Mouse (Mus musculus) left cerebral cortex, adult 9 months (tissue): Measurements from ENCODE around the gene Adcy1.

Source experiments
- DNase-seq, 2 experiments: peaks; one replicate each; pipeline ENCODE4 v3.0.0; 2022; ENCODE audit warnings: low spot score in 2 of 2

Adcy1 gene

GRCm38 (mm10) chr11:7069762-7070161 lies 6.5 kb downstream of the Adcy1 start:
- DNase-seq = no peak

GRCm38 (mm10) chr11:7071617-7072016 lies 8.3 kb downstream of the Adcy1 start:
- DNase-seq = no peak

GRCm38 (mm10) chr11:7073556-7073955 lies 10.3 kb downstream of the Adcy1 start:
- no peak for DNase-seq

- no peak for DNase-seq
Observed at GRCm38 (mm10) chr11:7076510-7076909, 13.2 kb downstream of the Adcy1 start.

GRCm38 (mm10) chr11:7081893-7082292 lies 18.6 kb downstream of the Adcy1 start:
- DNase-seq = no peak

- DNase-seq = no peak
Observed at GRCm38 (mm10) chr11:7083911-7084310, 20.6 kb downstream of the Adcy1 start.

GRCm38 (mm10) chr11:7085184-7085583 lies 21.9 kb downstream of the Adcy1 start:
- DNase-seq = no peak

GRCm38 (mm10) chr11:7091120-7091519 lies 27.8 kb downstream of the Adcy1 start:
- DNase-seq = no peak

GRCm38 (mm10) chr11:7094844-7095243 lies 31.6 kb downstream of the Adcy1 start:
- DNase-seq = no peak

- no peak for DNase-seq
Observed at GRCm38 (mm10) chr11:7101674-7102073, 38.4 kb downstream of the Adcy1 start.

- no peak for DNase-seq
Observed at GRCm38 (mm10) chr11:7102256-7103194, 39.2 kb downstream of the Adcy1 start.

GRCm38 (mm10) chr11:7105337-7105736 lies 42.0 kb downstream of the Adcy1 start:
- DNase-seq = no peak

GRCm38 (mm10) chr11:7109131-7109530 lies 45.8 kb downstream of the Adcy1 start:
- DNase-seq = no peak

GRCm38 (mm10) chr11:7113046-7113445 lies 49.8 kb downstream of the Adcy1 start:
- no peak for DNase-seq

GRCm38 (mm10) chr11:7113687-7114086 lies 50.4 kb downstream of the Adcy1 start:
- no peak for DNase-seq

GRCm38 (mm10) chr11:7114312-7114711 lies 51.0 kb downstream of the Adcy1 start:
- DNase-seq = peak in 1 of 2 experiments; percentile 33

GRCm38 (mm10) chr11:7116647-7117046 lies 53.4 kb downstream of the Adcy1 start:
- DNase-seq = no peak

GRCm38 (mm10) chr11:7129319-7130051 lies 66.2 kb downstream of the Adcy1 start:
- DNase-seq = no peak

- DNase-seq = no peak
Observed at GRCm38 (mm10) chr11:7132736-7133387, 69.6 kb downstream of the Adcy1 start.

GRCm38 (mm10) chr11:7133736-7134135 lies 70.4 kb downstream of the Adcy1 start:
- DNase-seq = no peak

- DNase-seq = peak; percentile 38 to 61
Observed at GRCm38 (mm10) chr11:7134319-7134718, 71.0 kb downstream of the Adcy1 start.

GRCm38 (mm10) chr11:7135301-7135700 lies 72.0 kb downstream of the Adcy1 start:
- no peak for DNase-seq
